Mouse (Mus musculus) limb, embryonic 13.5 days (tissue): Measurements from ENCODE around the gene Rpl23. TPM values are rescaled to one million over a fixed set of nuclear protein-coding genes. Genes with fewer than 3 reads are reported as not detected.

Experiments used
- ATAC-seq: fragments of 200-750 bp; cut with Nextera tagmentation; 2 replicates; pipeline ENCODE4 v1.8.0; 2017; ENCODE audit warnings: low read depth, moderate number of reproducible peaks, moderate TSS enrichment; ENCODE audit not compliant: low FRiP score
- H3K27ac ChIP-seq: fragments of 300-500 bp; sonication (generic); 2 replicates; pipeline ENCODE4 v1.5.1; 2015; ENCODE audit warnings: inconsistent platforms, mild to moderate bottlenecking, moderate library complexity
- H3K27me3 ChIP-seq: fragments of 300-500 bp; sonication (generic); 2 replicates; pipeline ENCODE4 v1.6.1; 2015; ENCODE audit warnings: mild to moderate bottlenecking, inconsistent platforms
- H3K36me3 ChIP-seq: fragments of 300-500 bp; sonication (generic); 2 replicates; pipeline ENCODE4 v1.6.1; 2015; ENCODE audit warnings: inconsistent platforms, mild to moderate bottlenecking, moderate library complexity
- H3K4me1 ChIP-seq: fragments of 300-500 bp; sonication (generic); 2 replicates; pipeline ENCODE4 v1.6.1; 2015; ENCODE audit warnings: inconsistent platforms
- H3K4me2 ChIP-seq: fragments of 300-500 bp; sonication (generic); replicated peaks from 2 replicates; pipeline ENCODE4 v1.6.1; 2015; ENCODE audit warnings: inconsistent platforms, mild to moderate bottlenecking, moderate library complexity
- H3K4me3 ChIP-seq: fragments of 300-500 bp; sonication (generic); 2 replicates; pipeline ENCODE4 v1.5.1; 2015; ENCODE audit warnings: moderate library complexity, mild to moderate bottlenecking, inconsistent platforms
- H3K9ac ChIP-seq: fragments of 300-500 bp; sonication (generic); 2 replicates; pipeline ENCODE4 v1.6.1; 2015; ENCODE audit warnings: mild to moderate bottlenecking, inconsistent platforms
- H3K9me3 ChIP-seq: fragments of 300-500 bp; sonication (generic); 2 replicates; pipeline ENCODE4 v1.6.1; 2016; ENCODE audit warnings: inconsistent platforms
- WGBS: fragments of 180-500 bp; shearing (Covaris S2); methylation state at CpG from one replicate; pipeline ENCODE4 v1.1.7; 2015; 5-methylcytosine and 5-hydroxymethylcytosine counted together
- polyA plus RNA-seq: library from polyadenylated mRNA; unstranded; fragments of >200 nt; fragmentation: Nextera tagmentation; extraction: Ambion mirVana; gene quantifications from 2 replicates; pipeline ENCODE4 v1.2.1, GENCODE M21; 2015

Gene Rpl23
- polyA plus RNA-seq, 1 experiment from 2014 or later = 547 TPM

GRCm38 (mm10) chr11:97821401-97822064 lies 39.3 kb upstream of the Rpl23 start:
- Histone ChIP-seq H3K27ac (no peak overlapping the region), H3K9ac (no peak overlapping the region), H3K4me1 (peaks cover 29% of the 10 kb centered on the region), H3K9me3 (no peaks in the 10 kb centered on the region), H3K4me3 (no peak overlapping the region), H3K27me3 (no peaks in the 10 kb centered on the region), H3K36me3 (peaks cover 92% of the 10 kb centered on the region), H3K4me2 (no peak overlapping the region)
- 93% methylated on average over 8 of the region's 8 CpGs for WGBS
- ATAC-seq = no peak

DNA sequence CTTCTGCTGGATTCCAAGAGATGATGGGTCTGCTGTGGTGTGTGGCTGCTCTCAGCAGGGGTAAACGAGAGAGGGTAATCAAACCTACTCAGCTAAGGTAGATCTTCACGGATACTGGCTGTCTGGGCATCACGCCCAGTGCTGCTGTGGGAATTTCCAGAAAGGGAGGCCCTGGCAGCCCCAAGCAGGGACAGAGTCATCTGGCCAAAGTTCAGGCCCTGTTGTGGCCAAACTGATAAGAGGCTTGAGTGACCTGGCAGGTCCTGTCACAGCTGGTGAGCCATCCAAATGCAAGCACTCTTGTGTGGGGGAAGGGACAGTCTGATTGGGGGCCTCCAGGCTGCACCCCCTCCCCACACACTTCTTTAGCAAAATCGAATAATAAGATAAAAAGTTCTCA lies 38.6 kb upstream of the Rpl23 start:
- Histone ChIP-seq H3K36me3 (peaks cover 92% of the 10 kb centered on the region), H3K27me3 (no peaks in the 10 kb centered on the region), H3K4me2 (no peak overlapping the region), H3K27ac (no peak overlapping the region), H3K4me1 (peaks cover 36% of the 10 kb centered on the region), H3K9ac (no peak overlapping the region), H3K9me3 (no peaks in the 10 kb centered on the region), H3K4me3 (no peak overlapping the region)
- no peak for ATAC-seq
- 71% methylated on average over 4 of the region's 4 CpGs for WGBS

DNA sequence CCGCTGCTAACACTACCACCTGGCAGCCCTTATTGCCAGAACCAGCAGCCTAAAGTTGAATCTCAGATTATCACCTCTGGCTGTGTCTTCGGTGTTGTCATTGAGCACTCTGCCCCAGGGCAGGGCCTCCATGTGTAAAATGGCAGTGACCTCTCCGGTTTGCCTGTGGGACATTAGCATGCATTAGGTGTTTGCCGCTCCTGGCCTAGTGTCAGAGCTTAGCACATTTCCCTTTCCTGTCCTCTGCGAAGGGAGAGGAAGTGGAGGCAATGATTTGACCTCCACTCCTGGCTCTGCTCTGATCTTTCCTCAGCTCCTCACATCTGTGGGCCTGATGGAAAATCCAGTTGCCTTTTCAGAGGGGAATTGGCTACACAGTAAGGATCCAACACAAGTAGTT lies 37.7 kb upstream of the Rpl23 start:
- H3K27me3 ChIP-seq = no peaks in the 10 kb centered on the region
- H3K9ac ChIP-seq = no peak overlapping the region
- no peak for ATAC-seq
- no peak overlapping the region for H3K4me3 ChIP-seq
- 63% methylated on average over 5 of the region's 5 CpGs for WGBS
- peaks cover 45% of the 10 kb centered on the region for H3K4me1 ChIP-seq
- no peaks in the 10 kb centered on the region for H3K9me3 ChIP-seq
- H3K36me3 ChIP-seq = peaks cover 92% of the 10 kb centered on the region
- no peak overlapping the region for H3K27ac ChIP-seq
- H3K4me2 ChIP-seq = no peak overlapping the region

DNA sequence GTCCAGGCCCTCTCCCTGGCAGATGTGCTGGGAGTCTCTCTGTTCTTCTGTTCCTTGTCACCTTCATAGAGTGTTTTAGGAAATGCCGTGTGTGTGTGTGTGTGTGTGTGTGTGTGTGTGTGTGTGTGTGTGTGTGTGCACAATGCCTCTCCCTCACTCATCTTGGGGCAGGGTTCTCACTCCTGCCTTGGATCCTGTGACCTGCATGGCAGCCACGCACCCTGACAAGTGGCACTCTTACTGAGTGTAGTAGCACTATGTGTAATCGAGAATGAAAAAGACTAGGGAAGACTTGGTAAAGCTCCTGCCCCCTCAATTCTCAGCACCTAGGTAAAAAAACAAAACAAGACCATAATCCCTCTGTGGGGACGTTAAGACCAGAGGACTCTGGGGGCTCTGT lies 36.9 kb upstream of the Rpl23 start:
- H3K36me3 ChIP-seq = peaks cover 92% of the 10 kb centered on the region
- H3K9me3 ChIP-seq = no peaks in the 10 kb centered on the region
- H3K27me3 ChIP-seq = no peaks in the 10 kb centered on the region
- no peak overlapping the region for H3K4me3 ChIP-seq
- ATAC-seq = no peak
- H3K4me2 ChIP-seq = no peak overlapping the region
- H3K4me1 ChIP-seq = peaks cover 45% of the 10 kb centered on the region
- no peak overlapping the region for H3K9ac ChIP-seq
- WGBS = 52% methylated on average over 4 of the region's 4 CpGs
- H3K27ac ChIP-seq = no peak overlapping the region

DNA sequence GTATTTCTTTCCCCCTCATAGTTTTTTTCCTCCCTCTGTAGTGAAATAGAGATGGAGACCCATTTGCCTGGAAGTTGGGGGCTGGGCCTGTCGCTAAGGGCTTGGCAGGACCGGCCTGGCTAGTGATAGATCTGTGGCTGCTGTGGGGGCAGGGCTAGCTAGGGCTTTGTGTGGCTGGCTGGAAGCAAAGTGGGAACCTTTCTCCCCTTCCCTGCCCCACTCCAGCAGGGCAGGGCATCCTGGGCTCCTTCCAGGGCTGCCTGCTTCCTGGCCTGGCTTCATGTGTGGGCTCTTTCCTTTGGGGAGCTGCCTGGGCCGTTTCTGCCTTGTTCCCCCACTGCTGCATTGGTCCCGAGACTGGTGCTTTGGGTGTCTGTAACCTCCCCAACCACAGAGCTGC lies 36.3 kb upstream of the Rpl23 start:
- H3K9ac ChIP-seq = peak overlapping the region; percentile 20; the same call in 1 of the 2 replicates
- no peaks in the 10 kb centered on the region for H3K27me3 ChIP-seq
- H3K4me2 ChIP-seq = no peak overlapping the region
- peak overlapping the region; percentile 72; the same call in 1 of the 2 replicates for H3K27ac ChIP-seq
- peaks cover 94% of the 10 kb centered on the region for H3K36me3 ChIP-seq
- H3K4me1 ChIP-seq = peaks cover 46% of the 10 kb centered on the region
- WGBS = 10% methylated on average over 4 of the region's 4 CpGs
- H3K9me3 ChIP-seq = no peaks in the 10 kb centered on the region
- H3K4me3 ChIP-seq = no peak overlapping the region
- ATAC-seq = no peak

DNA sequence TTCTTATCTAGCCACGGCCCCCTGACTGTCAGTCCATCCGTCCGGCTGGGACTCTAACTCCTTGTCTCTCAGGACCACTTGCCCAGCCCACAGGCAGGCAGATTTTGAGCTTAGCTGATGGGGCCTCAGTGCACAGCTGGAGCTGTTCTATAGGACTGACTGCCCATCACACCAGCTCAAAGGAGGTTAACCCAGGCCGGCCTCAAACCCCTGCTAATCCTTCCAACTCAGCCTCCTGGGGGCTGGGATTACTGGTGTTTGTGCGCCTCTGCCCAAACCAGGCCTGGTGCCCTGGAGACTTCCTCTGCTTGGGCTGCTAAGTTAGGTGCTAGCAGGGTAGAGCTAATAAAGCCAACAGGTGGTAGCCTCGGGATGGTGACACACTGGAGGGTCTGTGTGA lies 35.8 kb upstream of the Rpl23 start:
- Histone ChIP-seq H3K9me3 (no peaks in the 10 kb centered on the region), H3K27ac (no peak overlapping the region), H3K27me3 (no peaks in the 10 kb centered on the region), H3K4me1 (peaks cover 52% of the 10 kb centered on the region), H3K4me2 (no peak overlapping the region), H3K36me3 (peaks cover 95% of the 10 kb centered on the region), H3K9ac (0 out of 2 replicates have a peak overlapping the region, but pooled peaks have one; percentile 20), H3K4me3 (no peak overlapping the region)
- 43% methylated on average over 6 of the region's 6 CpGs for WGBS
- ATAC-seq = no peak

DNA sequence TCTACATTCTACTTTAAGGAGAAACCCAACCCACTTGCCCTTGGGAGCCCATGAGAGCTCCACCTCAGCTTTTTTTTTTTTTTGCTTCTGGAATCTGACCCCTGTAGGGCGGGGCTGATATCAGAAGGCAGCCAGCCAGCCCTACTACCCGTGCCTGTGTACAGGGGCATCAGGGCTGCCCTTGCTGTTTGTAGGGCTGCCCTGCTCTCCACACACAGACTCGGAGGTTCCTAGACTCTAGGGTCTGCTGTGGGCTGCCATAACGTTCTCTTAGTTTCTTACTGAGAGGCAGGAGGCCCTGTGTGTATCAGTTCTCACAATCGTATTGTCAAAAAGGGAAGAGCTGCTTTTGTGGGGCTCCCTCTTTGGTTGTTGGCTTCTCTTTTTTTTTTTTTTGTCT lies 35.1 kb upstream of the Rpl23 start:
- Histone ChIP-seq H3K27ac (no peak overlapping the region; the same call in 1 of the 2 replicates), H3K4me1 (peaks cover 58% of the 10 kb centered on the region), H3K36me3 (peaks cover 95% of the 10 kb centered on the region), H3K4me3 (no peak overlapping the region), H3K4me2 (no peak overlapping the region), H3K9ac (no peak overlapping the region), H3K9me3 (no peaks in the 10 kb centered on the region), H3K27me3 (no peaks in the 10 kb centered on the region)
- 30% methylated on average over 5 of the region's 5 CpGs for WGBS
- ATAC-seq = no peak

GRCm38 (mm10) chr11:97816916-97817315 lies 34.7 kb upstream of the Rpl23 start:
- Histone ChIP-seq H3K4me2 (no peak overlapping the region), H3K9me3 (no peaks in the 10 kb centered on the region), H3K4me1 (peaks cover 63% of the 10 kb centered on the region), H3K27me3 (no peaks in the 10 kb centered on the region), H3K4me3 (no peak overlapping the region), H3K9ac (no peak overlapping the region; the same call in 1 of the 2 replicates), H3K36me3 (peaks cover 95% of the 10 kb centered on the region), H3K27ac (peak overlapping the region; percentile 0; the same call in 1 of the 2 replicates)
- 43% methylated on average over 9 of the region's 9 CpGs for WGBS
- no peak for ATAC-seq

- Histone ChIP-seq H3K27me3 (no peaks in the 10 kb centered on the region), H3K4me1 (peaks cover 70% of the 10 kb centered on the region), H3K4me2 (no peak overlapping the region), H3K4me3 (no peak overlapping the region), H3K27ac (0 out of 2 replicates have a peak overlapping the region, but pooled peaks have one; percentile 0), H3K9me3 (no peaks in the 10 kb centered on the region), H3K9ac (no peak overlapping the region; the same call in 1 of the 2 replicates), H3K36me3 (peaks cover 93% of the 10 kb centered on the region)
- WGBS = 55% methylated on average over 5 of the region's 5 CpGs
- no peak for ATAC-seq
Observed at GRCm38 (mm10) chr11:97816176-97816575, 33.9 kb upstream of the Rpl23 start.

GRCm38 (mm10) chr11:97815736-97816135 lies 33.5 kb upstream of the Rpl23 start:
- ATAC-seq = no peak
- no peaks in the 10 kb centered on the region for H3K27me3 ChIP-seq
- no peak overlapping the region for H3K27ac ChIP-seq
- peaks cover 74% of the 10 kb centered on the region for H3K4me1 ChIP-seq
- no peak overlapping the region for H3K4me2 ChIP-seq
- 70% methylated on average over 11 of the region's 11 CpGs for WGBS
- no peak overlapping the region for H3K4me3 ChIP-seq
- H3K36me3 ChIP-seq = peaks cover 89% of the 10 kb centered on the region
- H3K9me3 ChIP-seq = no peaks in the 10 kb centered on the region
- 0 out of 2 replicates have a peak overlapping the region, but pooled peaks have one; percentile 31 for H3K9ac ChIP-seq

DNA sequence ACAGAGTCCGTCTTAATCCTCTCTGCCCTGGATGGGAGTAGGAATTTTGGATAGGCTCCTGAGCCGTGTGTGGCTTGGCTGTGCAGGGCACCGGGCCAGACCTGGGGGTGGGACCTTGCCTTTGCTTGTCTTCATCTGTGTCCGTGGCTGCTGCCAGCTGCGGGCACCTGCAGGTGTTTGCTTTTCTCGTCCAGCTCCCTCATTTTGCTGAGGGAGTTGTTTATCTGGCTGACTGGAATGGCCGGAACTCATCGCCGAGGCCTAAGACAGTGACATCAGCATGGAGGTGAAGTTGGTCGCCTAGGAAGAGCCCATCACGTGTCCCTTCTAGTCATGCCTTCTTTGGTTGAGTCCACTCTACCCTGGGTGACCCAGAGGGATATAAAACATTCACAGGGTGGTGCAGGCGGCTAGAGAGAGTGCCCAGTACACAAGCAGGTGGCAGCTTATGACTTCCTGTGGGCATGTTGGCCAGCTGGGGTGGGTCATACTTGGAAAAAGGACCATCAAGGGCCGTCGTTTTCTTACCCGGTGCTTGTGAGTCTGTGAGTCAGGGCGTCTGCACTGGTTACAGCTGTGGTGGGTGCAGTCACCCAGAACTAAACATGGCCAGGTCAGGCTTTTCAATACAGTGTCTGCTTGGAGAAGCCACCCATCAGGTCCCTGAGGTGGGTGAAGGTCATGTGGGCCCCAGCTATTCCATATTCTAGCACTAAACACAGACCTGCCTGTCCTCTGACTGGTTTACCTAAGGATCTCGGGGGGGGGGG lies 31.7 kb upstream of the Rpl23 start:
- Histone ChIP-seq H3K9ac (no peak overlapping the region), H3K27me3 (no peaks in the 10 kb centered on the region), H3K4me2 (no peak overlapping the region), H3K9me3 (no peaks in the 10 kb centered on the region), H3K27ac (no peak overlapping the region), H3K4me1 (peaks cover 80% of the 10 kb centered on the region), H3K4me3 (no peak overlapping the region), H3K36me3 (peaks cover 81% of the 10 kb centered on the region)
- ATAC-seq = no peak
- 86% methylated on average over 17 of the region's 17 CpGs for whole genome bisulfite sequencing

DNA sequence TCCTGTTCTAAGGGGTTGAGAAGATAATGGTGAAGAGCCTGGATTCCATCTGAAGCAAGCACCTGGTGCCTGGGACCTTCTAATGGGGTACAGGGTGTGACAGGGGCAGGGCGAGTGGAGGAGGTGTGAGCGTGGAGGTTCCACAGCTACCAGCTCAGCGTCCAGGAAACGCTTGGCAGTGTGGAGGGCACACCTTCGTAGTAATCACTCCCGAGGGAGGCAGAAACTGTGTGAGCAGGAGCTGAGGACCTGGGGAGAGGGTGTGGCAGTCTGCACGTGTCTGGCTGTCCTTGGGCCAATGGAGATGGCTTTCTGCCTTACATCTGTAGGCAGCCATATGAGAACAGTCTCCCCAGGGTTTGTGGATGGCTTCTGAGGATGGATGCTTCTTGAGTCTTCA lies 30.8 kb upstream of the Rpl23 start:
- Histone ChIP-seq H3K27me3 (no peaks in the 10 kb centered on the region), H3K27ac (no peak overlapping the region), H3K9ac (no peak overlapping the region), H3K9me3 (no peaks in the 10 kb centered on the region), H3K36me3 (peaks cover 81% of the 10 kb centered on the region), H3K4me3 (no peak overlapping the region), H3K4me1 (peaks cover 80% of the 10 kb centered on the region), H3K4me2 (no peak overlapping the region)
- WGBS = 54% methylated on average over 7 of the region's 7 CpGs
- no peak for ATAC-seq
